Mouse (Mus musculus) cerebellum, adult 18-20 months (tissue): Measurements from ENCODE around the gene Myo1e.

Experiments
- DNase-seq, 2 experiments: peaks; one replicate each; pipeline ENCODE4 v3.0.0; 2021

Gene Myo1e

GRCm38 (mm10) chr9:70379502-70380467 is 172.6 kb downstream of the Myo1e start:
- DNase-seq, result no peak

GRCm38 (mm10) chr9:70382091-70382490 is 174.9 kb downstream of the Myo1e start:
- DNase-seq, result no peak

- DNase-seq, result no peak
Measured at GRCm38 (mm10) chr9:70383750-70384149, 176.6 kb downstream of the Myo1e start.

DNA sequence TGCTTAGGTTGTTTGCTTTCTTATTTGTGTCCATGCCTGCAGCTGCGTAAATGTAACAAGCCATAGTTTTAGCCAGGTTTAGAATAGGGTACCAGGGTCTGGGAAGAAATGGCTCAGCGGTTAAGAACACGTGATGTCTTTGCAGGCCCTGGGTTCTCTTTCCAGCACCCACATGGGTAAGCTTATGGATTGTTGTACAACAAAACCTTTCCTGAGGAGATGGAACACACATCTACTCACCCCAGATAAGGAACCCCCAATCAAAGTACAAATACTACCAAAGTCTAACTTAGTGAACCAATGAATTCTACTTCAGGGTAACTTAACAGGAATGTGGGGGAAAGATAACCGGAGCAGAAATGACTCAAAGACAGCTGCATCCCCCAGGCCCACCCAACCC is 177.3 kb downstream of the Myo1e start:
- no peak for DNase-seq

DNA sequence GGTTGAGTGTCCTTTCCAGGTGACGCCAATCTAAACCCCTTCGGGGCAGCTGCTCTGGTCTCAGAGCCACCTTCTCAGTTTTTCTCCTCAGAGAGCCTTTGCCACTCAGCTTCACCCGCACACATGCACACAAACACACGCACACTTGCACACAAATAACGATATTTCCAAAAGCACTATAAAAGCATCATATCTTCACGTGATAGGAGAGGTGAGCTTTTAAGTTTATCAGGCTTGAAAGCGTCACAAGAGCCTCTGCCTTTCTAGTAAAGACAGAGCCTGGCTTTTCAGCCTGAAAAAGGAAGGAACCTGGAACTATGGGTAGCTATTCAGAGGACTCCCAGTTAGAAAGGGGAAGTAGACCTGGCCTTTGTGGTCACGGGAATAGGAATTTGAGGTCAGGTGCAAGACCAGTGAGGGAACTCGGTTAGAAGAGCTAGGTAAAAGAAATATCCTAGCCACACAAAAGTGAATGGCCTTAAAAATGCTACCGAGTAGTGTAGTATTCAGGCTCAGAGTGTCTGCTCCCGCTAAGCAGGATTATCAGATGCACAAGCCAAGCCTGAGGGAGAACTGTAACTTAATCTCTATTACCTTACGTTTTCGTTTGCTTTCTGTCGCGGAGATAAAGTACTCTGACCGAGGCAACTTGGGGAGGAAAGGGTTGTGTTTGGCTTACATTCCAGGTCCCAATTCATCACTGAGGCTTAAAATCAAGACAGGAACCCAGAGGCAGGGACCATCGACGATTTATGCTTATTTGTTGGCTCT is 178.0 kb downstream of the Myo1e start:
- DNase-seq, result no peak

DNA sequence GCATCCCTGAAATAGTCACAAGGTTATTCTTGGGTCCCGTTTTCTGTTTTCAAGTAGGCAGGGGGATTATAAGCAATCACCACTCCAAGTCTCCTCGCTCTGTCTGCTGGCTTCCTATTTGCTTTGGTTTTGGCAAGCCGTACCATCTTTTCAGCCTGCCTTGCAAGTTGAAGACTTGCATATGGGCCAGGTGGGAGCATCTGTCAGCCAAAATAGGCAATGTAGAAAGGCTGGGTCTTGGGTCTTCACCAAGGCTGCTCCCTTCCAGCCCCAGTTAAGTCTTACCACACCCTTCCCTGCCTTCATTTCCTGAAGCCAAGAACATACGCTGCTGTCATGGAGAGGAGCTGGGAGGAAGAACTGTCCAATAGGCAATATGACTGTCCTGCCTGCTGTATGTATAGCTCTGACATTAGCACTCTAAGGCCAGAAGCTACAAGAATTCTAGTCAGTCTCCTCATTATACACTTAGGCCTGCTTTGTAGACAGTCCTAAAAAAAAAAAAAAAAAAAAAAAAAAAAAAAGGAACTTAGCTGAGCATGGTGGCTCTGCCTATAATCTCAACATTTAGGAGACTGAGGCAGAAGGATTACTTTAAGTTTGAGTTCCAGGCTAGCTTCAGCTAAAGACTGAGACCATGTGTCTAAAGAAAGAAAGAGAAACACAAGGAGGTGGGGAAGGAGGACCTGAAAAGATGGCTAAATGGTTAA is 180.4 kb downstream of the Myo1e start:
- DNase-seq, result no peak

- DNase-seq, result no peak
Measured at GRCm38 (mm10) chr9:70389548-70389947, 182.4 kb downstream of the Myo1e start.

DNA sequence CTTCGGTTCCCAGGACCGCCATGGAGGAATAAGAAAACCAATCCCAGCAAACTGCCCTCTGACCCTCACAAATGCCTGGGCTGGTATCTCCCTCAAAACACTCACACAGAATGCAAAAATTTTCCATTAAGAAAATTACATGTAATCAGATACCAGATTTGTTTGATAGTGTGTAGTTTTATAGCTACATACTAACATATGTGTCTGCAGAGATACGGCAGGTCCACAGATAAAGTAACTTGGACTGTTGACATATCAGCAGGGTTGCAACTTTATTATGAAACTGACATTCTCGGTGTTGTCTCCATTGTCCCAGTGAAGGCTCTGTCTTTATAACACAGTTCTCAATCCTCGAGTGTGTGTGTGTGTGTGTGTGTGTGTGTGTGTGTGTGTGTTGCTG is 183.9 kb downstream of the Myo1e start:
- DNase-seq, result no peak

DNA sequence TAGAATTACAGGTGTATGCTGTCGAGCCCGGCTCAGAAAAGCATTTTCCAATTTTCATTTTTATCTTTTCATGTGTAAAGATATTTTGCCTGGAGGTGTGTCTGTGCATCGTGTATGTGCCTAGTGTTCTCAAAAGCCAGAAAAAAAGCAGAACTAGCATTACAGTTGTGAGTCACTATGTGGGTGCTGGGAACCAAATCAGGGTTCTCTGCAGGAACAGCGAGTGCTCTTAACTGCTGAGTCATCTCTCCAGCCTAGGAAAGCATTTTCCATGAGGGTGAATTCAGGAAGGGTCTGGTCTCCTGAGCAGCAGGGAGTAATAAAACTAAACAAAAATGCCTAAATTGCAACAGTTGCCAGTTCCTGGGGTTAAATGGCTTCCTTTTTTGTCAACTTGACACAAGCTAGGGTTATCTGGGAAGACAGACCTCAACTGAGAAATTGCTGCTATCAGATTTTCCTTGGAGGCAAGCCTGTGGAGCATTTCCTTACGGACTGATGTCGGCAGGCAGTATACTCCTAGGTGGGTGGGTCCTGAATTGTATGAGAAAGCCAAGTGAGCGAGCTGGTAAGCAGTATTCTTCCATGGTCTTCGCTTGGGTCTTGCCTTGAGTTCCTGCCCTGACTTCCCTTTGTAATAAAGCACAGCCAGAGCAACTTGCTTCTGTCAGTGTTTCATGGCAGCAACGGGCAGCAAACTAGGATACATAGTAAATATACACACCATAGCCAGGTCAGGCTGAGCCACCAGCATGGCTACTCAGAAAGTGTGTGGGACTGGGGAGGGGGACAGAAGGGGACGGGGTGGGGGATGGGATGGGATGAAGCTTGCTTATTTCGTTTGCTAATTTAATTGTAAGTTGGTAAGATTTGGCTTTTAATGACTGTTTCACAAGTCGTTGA is 184.8 kb downstream of the Myo1e start:
- no peak for DNase-seq

GRCm38 (mm10) chr9:70392563-70392907 is 185.4 kb downstream of the Myo1e start:
- peak; percentile 12 to 13 for DNase-seq

DNA sequence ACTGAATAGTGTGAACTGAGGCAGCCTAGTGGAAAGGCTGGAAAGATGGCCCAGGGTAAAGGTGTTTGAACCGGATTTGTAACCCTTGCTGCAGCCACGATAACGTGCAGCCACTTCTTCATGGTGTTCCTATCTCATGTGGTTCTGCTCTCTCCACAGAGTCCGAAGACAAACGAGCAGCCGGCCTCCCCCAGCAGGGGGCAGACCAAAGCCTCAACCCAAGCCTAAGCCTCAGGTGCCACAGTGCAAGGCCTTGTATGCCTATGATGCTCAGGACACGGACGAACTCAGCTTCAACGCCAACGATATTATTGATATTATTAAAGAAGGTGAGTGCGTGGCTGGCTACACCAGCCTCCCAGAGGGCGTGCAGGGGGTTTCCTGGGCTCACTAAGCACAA is 188.5 kb downstream of the Myo1e start:
- DNase-seq, result no peak

GRCm38 (mm10) chr9:70396083-70396482 is 188.9 kb downstream of the Myo1e start:
- DNase-seq, result no peak

DNA sequence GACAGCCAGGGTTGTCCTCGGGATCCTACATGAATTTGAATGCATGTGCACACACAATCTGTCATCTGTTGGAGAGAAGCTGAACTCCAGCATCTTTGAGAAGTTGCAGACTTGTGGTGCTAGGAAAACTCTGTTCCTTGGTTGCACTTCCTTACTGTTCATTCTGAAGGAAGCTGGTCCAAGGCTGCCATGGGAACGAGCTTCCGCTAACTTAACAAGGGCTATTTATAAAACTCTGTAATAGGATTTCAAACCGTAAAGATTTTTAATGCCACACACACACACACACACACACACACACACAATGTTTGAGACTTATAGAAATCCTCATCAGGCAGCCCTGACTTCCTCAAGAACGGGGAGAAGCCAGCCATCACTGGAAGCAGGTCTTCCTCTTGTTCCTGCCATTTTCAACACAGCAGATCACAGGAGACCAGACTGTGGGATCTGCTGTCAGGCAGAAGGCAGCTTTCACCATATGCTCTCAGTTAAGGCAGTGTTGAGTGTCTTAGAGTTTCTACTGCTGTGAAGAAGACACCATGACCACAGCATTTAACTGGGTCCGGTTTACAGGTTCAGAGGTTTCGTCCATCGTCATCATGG is 194.9 kb downstream of the Myo1e start:
- no peak for DNase-seq

GRCm38 (mm10) chr9:70406596-70406995 is 199.4 kb downstream of the Myo1e start:
- DNase-seq, result no peak

- DNase-seq, result peak; percentile 6 to 9
Measured at GRCm38 (mm10) chr9:70408791-70409190, 201.6 kb downstream of the Myo1e start.

DNA sequence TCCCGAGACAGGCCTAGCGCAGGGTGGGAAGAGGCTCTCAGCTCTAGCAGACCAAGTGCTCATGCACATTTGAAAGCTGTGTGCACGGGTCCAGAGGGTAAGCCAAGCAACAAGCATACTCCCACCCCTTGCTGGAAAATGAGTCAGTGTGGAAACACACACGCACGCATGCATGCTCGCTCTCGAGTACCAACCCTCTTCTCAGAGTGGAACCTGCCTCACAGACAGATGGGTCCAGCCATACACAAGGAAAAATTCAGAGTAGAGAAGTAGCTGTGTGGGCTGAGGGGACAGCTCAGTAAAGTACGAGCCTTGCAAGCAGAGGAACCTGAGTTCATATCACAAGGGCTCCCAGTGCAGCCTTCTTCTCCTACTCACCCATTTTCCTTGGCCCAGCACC is 202.6 kb downstream of the Myo1e start:
- DNase-seq, result no peak

GRCm38 (mm10) chr9:70410668-70411067 is 203.5 kb downstream of the Myo1e start:
- DNase-seq, result no peak

DNA sequence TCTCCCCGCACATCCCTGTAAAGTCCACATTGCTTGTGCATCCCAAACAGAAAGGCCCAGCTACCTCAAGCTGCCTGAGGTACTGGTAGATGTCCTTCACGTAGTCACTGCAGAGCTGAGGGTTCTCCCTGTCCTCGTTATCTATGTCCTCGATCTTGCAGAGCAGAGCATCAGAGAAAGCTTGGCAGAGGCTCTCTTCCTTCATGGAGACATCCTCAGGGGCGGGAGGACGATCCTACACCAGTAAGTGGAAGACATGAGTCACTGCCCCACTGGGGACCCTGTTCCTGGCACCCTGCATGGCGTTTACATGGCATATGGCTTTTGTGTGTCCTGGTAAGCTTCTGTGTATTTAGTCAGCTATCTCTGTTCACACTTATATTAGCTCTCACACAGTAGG is 205.9 kb downstream of the Myo1e start:
- DNase-seq, result no peak

DNA sequence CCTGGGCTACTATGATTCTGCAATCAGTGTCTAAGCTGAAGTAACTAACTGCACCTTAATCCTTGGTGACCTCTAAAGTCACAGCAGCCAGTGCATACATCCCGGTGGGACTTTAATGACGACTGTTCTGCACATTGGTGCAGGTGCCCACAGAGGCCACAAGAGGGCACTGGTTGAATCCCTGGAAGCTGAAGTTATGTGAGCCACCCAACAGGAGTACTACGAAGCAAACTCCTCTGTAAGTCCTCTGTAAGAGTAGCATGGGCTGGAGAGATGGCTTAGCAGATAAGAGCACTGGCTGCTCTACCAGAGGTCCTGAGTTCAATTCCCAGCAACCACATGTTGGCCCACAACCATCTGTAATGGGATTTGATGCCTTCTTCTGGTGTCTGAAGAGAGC is 209.3 kb downstream of the Myo1e start:
- DNase-seq, result no peak

DNA sequence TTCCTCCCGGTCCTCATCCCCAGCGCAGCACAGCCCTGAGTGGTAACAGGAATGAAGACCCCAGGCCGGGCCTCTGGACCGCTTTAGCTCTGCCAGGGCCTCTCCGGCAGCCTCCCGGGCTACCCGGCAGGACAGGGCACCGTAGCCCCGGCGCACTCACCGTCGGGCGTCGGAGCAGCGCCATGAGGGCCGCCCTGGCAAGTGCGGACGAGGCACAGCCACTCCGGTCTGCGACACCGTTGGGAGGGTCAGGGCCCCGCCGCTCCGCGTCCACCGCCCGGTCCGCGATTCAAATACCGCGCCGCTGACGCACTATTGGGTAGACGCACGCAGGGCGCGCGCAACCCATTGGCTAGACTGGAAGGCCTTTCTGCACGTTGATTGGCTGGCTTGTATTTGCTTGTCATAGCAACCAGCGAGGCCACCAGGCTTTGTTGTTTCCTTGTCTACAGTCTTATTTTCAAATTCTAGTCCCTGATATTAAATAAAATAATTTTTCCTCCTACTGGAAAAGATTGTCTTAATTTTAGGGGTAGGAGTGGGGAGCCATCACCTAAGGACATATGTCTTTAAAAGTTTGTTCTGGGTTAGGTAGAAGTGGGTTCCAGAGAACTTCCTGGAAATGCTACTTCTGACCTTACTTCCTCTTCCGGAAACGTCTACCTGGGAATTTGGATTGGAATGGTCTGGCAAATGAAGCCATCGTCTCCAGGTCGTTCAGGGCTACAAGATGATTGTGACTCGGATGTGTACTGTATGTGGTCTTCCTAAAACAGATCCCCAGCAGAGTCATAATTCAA is 214.3 kb downstream of the Myo1e start, which contains the start of gene Ccnb2:
TSS of gene Ccnb2 (minus strand) at position 291 of the 800 bp plus-strand sequence.
- DNase-seq, result peak; percentile 66 to 74

DNA sequence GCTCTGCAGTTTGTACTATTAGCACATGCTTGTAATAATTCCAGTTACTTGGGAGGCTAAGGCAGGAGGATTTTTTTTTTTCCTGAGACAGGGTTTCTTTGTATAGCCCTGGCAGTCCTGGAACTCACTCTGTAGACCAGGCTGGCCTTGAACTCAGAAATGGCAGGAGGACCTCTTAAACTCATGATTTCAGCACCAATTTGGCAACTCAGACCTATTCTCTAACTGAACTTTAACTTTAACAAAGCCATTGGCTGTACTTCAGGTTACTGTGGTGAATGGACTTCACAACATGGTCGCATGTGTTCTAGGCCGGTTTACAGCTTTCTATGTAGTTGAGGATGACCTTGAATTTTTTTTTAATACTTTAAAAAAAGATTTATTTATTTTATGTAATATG is 215.5 kb downstream of the Myo1e start:
- no peak for DNase-seq
